Mouse (Mus musculus) megakaryocyte, embryonic 14.5 days (primary cell): Measurements from ENCODE around the gene Hsd11b1. TPM values are rescaled to one million over a fixed set of nuclear protein-coding genes. Genes with fewer than 3 reads are reported as not detected.
"Not testable (repeated sequence)": the region's sequence is repeated elsewhere in the genome, so short reads cannot be mapped to it uniquely, and the experiment has no call there.

ENCODE experiments used
- H3K27me3 ChIP-seq: replicated peaks from 2 replicates; pipeline ENCODE3; 2012; ENCODE audit warnings: inconsistent platforms
- H3K36me3 ChIP-seq: replicated peaks from 2 replicates; pipeline ENCODE3; 2012; ENCODE audit warnings: low read length, inconsistent platforms, mixed read lengths
- H3K4me1 ChIP-seq: 2 replicates; pipeline ENCODE4 v1.6.1; 2012; ENCODE audit warnings: inconsistent platforms
- H3K4me3 ChIP-seq: replicated peaks from 2 replicates; pipeline ENCODE3; 2012; ENCODE audit warnings: moderate library complexity, mild to moderate bottlenecking, inconsistent platforms
- H3K9me3 ChIP-seq: 2 replicates; pipeline ENCODE4 v1.6.1; 2012; ENCODE audit warnings: inconsistent platforms
- FLI1 ChIP-seq: IDR thresholded peaks from 2 replicates; pipeline ENCODE4 v1.6.1; 2012; ENCODE audit warnings: low read length, inconsistent platforms, mixed read lengths
- GATA1 ChIP-seq: IDR thresholded peaks from 3 replicates; pipeline ENCODE4 v1.6.1; 2012; ENCODE audit warnings: mixed read lengths, low read length, inconsistent platforms, borderline replicate concordance
- polyA plus RNA-seq: library from polyadenylated mRNA; stranded (reverse); fragments of >175 nt; gene quantifications from 2 replicates; pipeline ENCODE4 v1.2.3, GENCODE M21; 2012; ENCODE audit warnings: low replicate concordance; ENCODE audit not compliant: insufficient read depth

Hsd11b1 gene
- polyA plus RNA-seq, 1 experiment, result 0.27 TPM

- TF ChIP-seq GATA1 (no peak), FLI1 (no peak)
- no peaks in the 10 kb centered on the region for H3K36me3 ChIP-seq
- H3K4me1 ChIP-seq, result 0 out of 2 replicates have a peak, but pooled peaks cover 4% of the 10 kb centered on the region
- H3K9me3 ChIP-seq, result no peaks in the 10 kb centered on the region
- no peak overlapping the region for H3K4me3 ChIP-seq
- peaks cover 34% of the 10 kb centered on the region for H3K27me3 ChIP-seq
Observed at GRCm38 (mm10) chr1:193299995-193300394, 36.1 kb upstream of the Hsd11b1 start.

GRCm38 (mm10) chr1:193298141-193298765, 34.4 kb upstream of the Hsd11b1 start:
- Histone ChIP-seq H3K4me1 (0 out of 2 replicates have a peak, but pooled peaks cover under 1% of the 10 kb centered on the region), H3K27me3 (peaks cover 32% of the 10 kb centered on the region), H3K4me3 (no peak overlapping the region), H3K9me3 (no peaks in the 10 kb centered on the region), H3K36me3 (no peaks in the 10 kb centered on the region)
- no peak for TF ChIP-seq FLI1
- no peak for TF ChIP-seq GATA1

- H3K27me3 ChIP-seq, result peaks cover 19% of the 10 kb centered on the region
Observed at GRCm38 (mm10) chr1:193295920-193296319, 32.0 kb upstream of the Hsd11b1 start.

GRCm38 (mm10) chr1:193293926-193294325, 30.1 kb upstream of the Hsd11b1 start:
- peaks cover 12% of the 10 kb centered on the region for H3K27me3 ChIP-seq
- H3K4me1 ChIP-seq, result no peaks in the 10 kb centered on the region
- no peaks in the 10 kb centered on the region for H3K36me3 ChIP-seq
- H3K9me3 ChIP-seq, result no peaks in the 10 kb centered on the region
- H3K4me3 ChIP-seq, result no peak overlapping the region
- TF ChIP-seq FLI1 (no peak), GATA1 (no peak)

More at GRCm38 (mm10) chr1:193295920-193296319, 32.0 kb upstream of the Hsd11b1 start:
- no peaks in the 10 kb centered on the region for H3K4me1 ChIP-seq
- H3K9me3 ChIP-seq, result no peaks in the 10 kb centered on the region
- H3K36me3 ChIP-seq, result no peaks in the 10 kb centered on the region
- no peak overlapping the region for H3K4me3 ChIP-seq
- TF ChIP-seq GATA1 (no peak), FLI1 (no peak)

GRCm38 (mm10) chr1:193293039-193293438, 29.2 kb upstream of the Hsd11b1 start:
- Histone ChIP-seq H3K27me3 (peaks cover 11% of the 10 kb centered on the region), H3K9me3 (no peaks in the 10 kb centered on the region), H3K4me1 (no peaks in the 10 kb centered on the region), H3K36me3 (no peaks in the 10 kb centered on the region), H3K4me3 (no peak overlapping the region)
- TF ChIP-seq FLI1 (no peak), GATA1 (no peak)

GRCm38 (mm10) chr1:193290686-193291085, 26.8 kb upstream of the Hsd11b1 start:
- no peaks in the 10 kb centered on the region for H3K27me3 ChIP-seq
- no peak overlapping the region for H3K4me3 ChIP-seq
- no peaks in the 10 kb centered on the region for H3K4me1 ChIP-seq
- H3K36me3 ChIP-seq, result no peaks in the 10 kb centered on the region
- no peaks in the 10 kb centered on the region for H3K9me3 ChIP-seq
- no peak for TF ChIP-seq GATA1
- no peak for TF ChIP-seq FLI1

- no peaks in the 10 kb centered on the region for H3K36me3 ChIP-seq
- TF ChIP-seq GATA1 (no peak), FLI1 (no peak)
- no peaks in the 10 kb centered on the region for H3K9me3 ChIP-seq
- no peaks in the 10 kb centered on the region for H3K27me3 ChIP-seq
- H3K4me1 ChIP-seq, result no peaks in the 10 kb centered on the region
- no peak overlapping the region for H3K4me3 ChIP-seq
Observed at GRCm38 (mm10) chr1:193289914-193290313, 26.0 kb upstream of the Hsd11b1 start.

GRCm38 (mm10) chr1:193289076-193289475, 25.2 kb upstream of the Hsd11b1 start:
- Histone ChIP-seq H3K4me3 (no peak overlapping the region), H3K27me3 (no peaks in the 10 kb centered on the region), H3K4me1 (no peaks in the 10 kb centered on the region), H3K9me3 (no peaks in the 10 kb centered on the region), H3K36me3 (no peaks in the 10 kb centered on the region)
- TF ChIP-seq GATA1 (no peak), FLI1 (no peak)

GRCm38 (mm10) chr1:193287578-193287977, 23.7 kb upstream of the Hsd11b1 start:
- no peaks in the 10 kb centered on the region for H3K9me3 ChIP-seq
- H3K4me1 ChIP-seq, result no peaks in the 10 kb centered on the region
- TF ChIP-seq FLI1 (no peak), GATA1 (no peak)
- H3K4me3 ChIP-seq, result no peak overlapping the region
- H3K27me3 ChIP-seq, result no peaks in the 10 kb centered on the region
- no peaks in the 10 kb centered on the region for H3K36me3 ChIP-seq

- not testable (repeated sequence) for H3K36me3 ChIP-seq, H3K4me1 ChIP-seq, H3K9me3 ChIP-seq, H3K27me3 ChIP-seq, H3K4me3 ChIP-seq
Observed at GRCm38 (mm10) chr1:193285766-193286325, 22.0 kb upstream of the Hsd11b1 start.
